Mouse (Mus musculus): Measurements from ENCODE around the gene Ccdc9b.

- TF ChIP-seq POLR2A (IDR thresholded peaks at IDR 0.05; ENCODE audit: borderline replicate concordance, extremely low read depth, low read depth, low read length) (no peak), CTCF (IDR thresholded peaks at IDR 0.05; ENCODE audit: insufficient read depth, low read length) (no peak)
These were observed 16.0 kb upstream of the Ccdc9b start for GRCm38 (mm10) chr2:118778418-118778817.
